In the genomic region with DNA sequence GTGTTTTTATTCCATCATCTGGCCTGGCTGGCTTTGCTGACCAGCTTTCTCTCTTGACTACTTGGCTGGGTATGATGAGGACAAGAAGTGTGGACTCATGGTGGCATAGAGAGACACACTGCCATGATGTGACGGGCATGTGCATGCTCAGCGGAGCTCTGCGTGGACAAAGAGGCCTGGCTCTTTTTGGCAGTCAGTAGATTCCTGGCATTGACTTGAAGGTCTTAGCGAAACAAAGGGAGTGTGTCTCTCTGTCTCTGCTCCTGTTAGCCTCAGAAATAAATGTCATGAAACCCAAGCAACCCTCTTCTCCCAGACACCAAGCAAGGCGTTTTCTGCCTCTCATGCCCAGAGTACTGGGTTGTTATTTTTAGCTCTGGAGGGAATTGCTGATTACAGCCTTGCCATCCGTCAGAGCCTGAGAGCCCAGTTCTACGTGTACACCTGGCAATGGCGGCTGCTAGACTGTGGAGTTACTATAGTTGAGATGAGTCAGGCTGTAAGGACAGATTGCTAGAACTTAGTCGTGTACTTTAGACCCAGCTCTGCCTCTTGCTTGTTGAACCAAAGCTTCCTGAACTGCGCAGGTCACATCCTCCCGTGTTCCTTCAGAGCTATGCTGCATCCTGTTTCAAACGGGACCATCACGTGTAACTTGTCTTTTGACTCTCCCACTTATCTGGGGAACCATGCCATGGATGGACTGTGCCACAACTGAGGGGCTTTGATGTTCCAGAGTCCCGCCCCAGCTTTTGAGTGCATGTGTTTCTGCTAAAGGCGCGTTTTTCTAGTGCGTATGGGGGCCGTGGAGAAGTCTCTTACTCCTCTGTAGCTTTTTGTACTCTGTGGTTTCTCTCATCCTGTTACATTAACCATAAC, we compare ENCODE assay signal across 8 mouse cellular contexts.
A peak's percentile ranks its signal among the peaks of the same experiment; 100 is the strongest.
DNase-seq lines count a peak whose midpoint lies in the region; ATAC-seq and TF ChIP-seq lines count a peak whose summit lies in the region.

No protein-coding gene starts in this region.

- H3K4me2 ChIP-seq in heart, embryonic 12.5 days = peak overlapping the region; percentile 52
- no peak overlapping the region for H3K4me2 ChIP-seq in limb, embryonic 11.5 days (ENCODE audit: low read depth, severe bottlenecking)
- H3K4me2 ChIP-seq in stomach, postnatal 0 days (replicated peaks; ENCODE audit: low read depth) = 0 out of 2 replicates have a peak overlapping the region, but pooled peaks have one; percentile 8
- no peak overlapping the region for H3K4me2 ChIP-seq in liver, embryonic 11.5 days

- no peaks in the 10 kb centered on the region for H3K27me3 ChIP-seq in heart, embryonic 12.5 days (replicated peaks)
- no peaks in the 10 kb centered on the region for H3K27me3 ChIP-seq in limb, embryonic 11.5 days (ENCODE audit: control insufficient read depth, insufficient read depth, low read length)
- H3K27me3 ChIP-seq in stomach, postnatal 0 days (ENCODE audit: control insufficient read depth, insufficient read depth, low read length) = no peaks in the 10 kb centered on the region
- no peaks in the 10 kb centered on the region for H3K27me3 ChIP-seq in liver, embryonic 11.5 days (replicated peaks; ENCODE audit: control insufficient read depth, insufficient read depth, low read length)

- WGBS in heart, embryonic 12.5 days = 49% methylated on average over 18 of the region's 18 CpGs
- 68% methylated on average over 18 of the region's 18 CpGs for WGBS in limb, embryonic 11.5 days
- 46% methylated on average over 18 of the region's 18 CpGs for WGBS in stomach, postnatal 0 days
- WGBS in liver, embryonic 11.5 days = 67% methylated on average over 18 of the region's 18 CpGs

- no peak for TF ChIP-seq EP300 in stomach, postnatal 0 days (optimal IDR thresholded peaks at IDR 0.05)

- H3K4me1 ChIP-seq in heart, embryonic 12.5 days (replicated peaks) = peaks cover 78% of the 10 kb centered on the region
- H3K4me1 ChIP-seq in limb, embryonic 11.5 days (ENCODE audit: control insufficient read depth, insufficient read depth, low read length) = peaks cover 28% of the 10 kb centered on the region
- peaks cover 13% of the 10 kb centered on the region for H3K4me1 ChIP-seq in stomach, postnatal 0 days (replicated peaks; ENCODE audit: control insufficient read depth, insufficient read depth)
- H3K4me1 ChIP-seq in liver, embryonic 11.5 days (replicated peaks; ENCODE audit: control insufficient read depth, insufficient read depth, low read length) = peaks cover 7% of the 10 kb centered on the region

- no peak for TF ChIP-seq CTCF in stomach, postnatal 0 days (IDR thresholded peaks at IDR 0.05; ENCODE audit: low read depth)

- peak overlapping the region; percentile 57; the same call in 1 of the 2 replicates for H3K9ac ChIP-seq in heart, embryonic 12.5 days
- H3K9ac ChIP-seq in limb, embryonic 11.5 days (ENCODE audit: low read length) = no peak overlapping the region
- H3K9ac ChIP-seq in stomach, postnatal 0 days (ENCODE audit: low read length) = peak overlapping the region; percentile 23; the same call in 1 of the 2 replicates
- no peak overlapping the region for H3K9ac ChIP-seq in liver, embryonic 11.5 days (ENCODE audit: low read depth, low read length)

- peak; percentile 64 to 66 for DNase-seq in heart, adult 18-20 months
- DNase-seq in heart, adult 9 months (ENCODE audit: low spot score in 2 of 2) = no peak
- no peak for DNase-seq in limb, embryonic 11.5 days (ENCODE audit: low spot score)
- DNase-seq in stomach, postnatal 0 days (ENCODE audit: low spot score) = no peak
- DNase-seq in retina, postnatal 1 day = no peak
- DNase-seq in liver, embryonic 11.5 days (ENCODE audit: low spot score) = no peak

- peak overlapping the region; percentile 94 for H3K27ac ChIP-seq in heart, embryonic 12.5 days (ENCODE audit: poor library complexity, severe bottlenecking)
- H3K27ac ChIP-seq in limb, embryonic 11.5 days (replicated peaks; ENCODE audit: low read depth, low read length) = peak overlapping the region; percentile 32; the same call in 1 of the 2 replicates
- peak overlapping the region; percentile 63 for H3K27ac ChIP-seq in stomach, postnatal 0 days (replicated peaks)
- no peak overlapping the region for H3K27ac ChIP-seq in liver, embryonic 11.5 days (ENCODE audit: low read depth, low read length)

- no peaks in the 10 kb centered on the region for H3K9me3 ChIP-seq in heart, embryonic 12.5 days (replicated peaks)
- no peaks in the 10 kb centered on the region for H3K9me3 ChIP-seq in limb, embryonic 11.5 days (ENCODE audit: control insufficient read depth, low read length)
- H3K9me3 ChIP-seq in stomach, postnatal 0 days (ENCODE audit: control insufficient read depth, low read length) = no peaks in the 10 kb centered on the region
- H3K9me3 ChIP-seq in liver, embryonic 11.5 days (ENCODE audit: control insufficient read depth, low read length) = no peaks in the 10 kb centered on the region

- ATAC-seq in activated CD4-positive, CD25-positive, alpha-beta regulatory T cell, adult 4 months = peak; percentile 82
- 0 out of 2 replicates have a peak, but pooled peaks have one; percentile 38 for ATAC-seq in heart, embryonic 12.5 days (ENCODE audit: insufficient number of reproducible peaks, low FRiP score)
- ATAC-seq in limb, embryonic 11.5 days (ENCODE audit: insufficient number of reproducible peaks, low FRiP score, low TSS enrichment, low read depth) = no peak
- ATAC-seq in stomach, postnatal 0 days (ENCODE audit: low FRiP score, low TSS enrichment) = peak; percentile 82
- no peak for ATAC-seq in liver, embryonic 11.5 days (replicated peaks; ENCODE audit: low FRiP score)

- no peak overlapping the region for H3K4me3 ChIP-seq in heart, embryonic 12.5 days
- H3K4me3 ChIP-seq in limb, embryonic 11.5 days (ENCODE audit: low read depth, low read length) = no peak overlapping the region
- no peak overlapping the region for H3K4me3 ChIP-seq in stomach, postnatal 0 days (ENCODE audit: low read depth, low read length)
- H3K4me3 ChIP-seq in liver, embryonic 11.5 days (ENCODE audit: low read depth, low read length) = no peak overlapping the region

- H3K36me3 ChIP-seq in heart, embryonic 12.5 days = peaks cover 27% of the 10 kb centered on the region
- H3K36me3 ChIP-seq in limb, embryonic 11.5 days (ENCODE audit: control insufficient read depth, insufficient read depth, low read length) = peaks cover 5% of the 10 kb centered on the region; the same call in 1 of the 2 replicates
- H3K36me3 ChIP-seq in stomach, postnatal 0 days (ENCODE audit: control insufficient read depth, insufficient read depth, low read length) = no peaks in the 10 kb centered on the region
- 0 out of 2 replicates have a peak, but pooled peaks cover 7% of the 10 kb centered on the region for H3K36me3 ChIP-seq in liver, embryonic 11.5 days (ENCODE audit: control insufficient read depth, insufficient read depth, low read length)

Comparison
In these comparisons a context has a peak if more than half of its experiments do, and no peak if none do; other contexts are left out.
1. DNase-seq: peak in heart, adult 18-20 months (2 of 2); none in heart, adult 9 months (0 of 2), limb, embryonic 11.5 days (single experiment), stomach, postnatal 0 days (single experiment), retina, postnatal 1 day (single experiment) and liver, embryonic 11.5 days (single experiment).
2. ATAC-seq: peak in activated CD4-positive, CD25-positive, alpha-beta regulatory T cell, adult 4 months (single experiment), heart, embryonic 12.5 days (single experiment) and stomach, postnatal 0 days (single experiment); none in limb, embryonic 11.5 days (single experiment) and liver, embryonic 11.5 days (single experiment).
3. H3K4me2 ChIP-seq: peak in heart, embryonic 12.5 days (single experiment) and stomach, postnatal 0 days (single experiment); none in limb, embryonic 11.5 days (single experiment) and liver, embryonic 11.5 days (single experiment).
4. H3K9ac ChIP-seq: peak in heart, embryonic 12.5 days (single experiment) and stomach, postnatal 0 days (single experiment); none in limb, embryonic 11.5 days (single experiment) and liver, embryonic 11.5 days (single experiment).